Mouse (Mus musculus): ENCODE measurements around the gene Gm49425. TPM values are rescaled to one million over a fixed set of nuclear protein-coding genes. Genes with fewer than 3 reads are reported as not detected.

The Gm49425 gene
- total and polyA plus RNA-seq, 3 experiments = not detected

- no peak within 1 kb of the TSS for H3K9ac ChIP-seq (ENCODE audit: control insufficient read depth, low read depth, low read length, poor library complexity, severe bottlenecking)
- no peaks in the 10 kb centered on the region for H3K27me3 ChIP-seq (ENCODE audit: control insufficient read depth in 1 of 2, insufficient read depth in 2 of 2, low read length in 2 of 2)
- H3K4me3 ChIP-seq (ENCODE audit: control insufficient read depth in 1 of 2, insufficient read depth in 1 of 2, low read depth in 2 of 2, low read length in 2 of 2) = no peak within 1 kb of the TSS
- no peaks in the 10 kb centered on the region for H3K36me3 ChIP-seq (ENCODE audit: control insufficient read depth in 1 of 2, insufficient read depth in 2 of 2, low read length in 2 of 2)
- no peak for DNase-seq (ENCODE audit: low read depth, low spot score)
- no peaks in the 10 kb centered on the region for H3K4me1 ChIP-seq (ENCODE audit: control insufficient read depth in 1 of 2, insufficient read depth in 2 of 2, low read length in 2 of 2)
- no peak within 1 kb of the TSS for H3K27ac ChIP-seq (ENCODE audit: control insufficient read depth, low read depth, low read length)
- no peaks in the 10 kb centered on the region for H3K79me2 ChIP-seq (ENCODE audit: control insufficient read depth, insufficient read depth, low read length, poor library complexity)
- TF ChIP-seq MYB (IDR thresholded peaks at IDR 0.05; ENCODE audit: low read depth, low read length) (no peak), MAFK (IDR thresholded peaks at IDR 0.05; ENCODE audit: borderline replicate concordance, low read depth, low read length) (no peak), EP300 (IDR thresholded peaks at IDR 0.05; ENCODE audit: low read depth in 1 of 2, low read length in 2 of 2) (no peak), TBP (IDR thresholded peaks at IDR 0.05; ENCODE audit: low read depth, low read length) (no peak), CTCF (IDR thresholded peaks at IDR 0.05 in 2 of 3, conservative IDR thresholded peaks at IDR 0.05 in 1 of 3; ENCODE audit: control insufficient read depth in 1 of 3, insufficient read depth in 1 of 3, low read depth in 2 of 3, low read length in 3 of 3, poor library complexity in 1 of 3, severe bottlenecking in 1 of 3) (no peak), TAL1 (IDR thresholded peaks at IDR 0.05; ENCODE audit: low read length) (no peak), GABPA (IDR thresholded peaks at IDR 0.05; ENCODE audit: low read depth, low read length) (no peak), TCF12 (IDR thresholded peaks at IDR 0.05; ENCODE audit: low read depth, low read length) (no peak)
- no peaks in the 10 kb centered on the region for H3K9me3 ChIP-seq (replicated peaks; ENCODE audit: insufficient read depth, low read length)
Observed at GRCm38 (mm10) chr15:101532720-101533119, 15.7 kb upstream of the Gm49425 start, which contains the start of gene Krt84. Gene Krt84 (minus strand): TSS chr15:101532820.

GRCm38 (mm10) chr15:101522556-101523232, 5.6 kb upstream of the Gm49425 start:
- DNase-seq (ENCODE audit: low read depth, low spot score) = no peak
- TF ChIP-seq USF2 (IDR thresholded peaks at IDR 0.05; ENCODE audit: borderline replicate concordance in 1 of 2, insufficient read depth in 1 of 2, low read depth in 1 of 2, low read length in 2 of 2) (no peak), MAZ (IDR thresholded peaks at IDR 0.05; ENCODE audit: low read depth, low read length) (no peak), E2F4 (IDR thresholded peaks at IDR 0.05; ENCODE audit: borderline replicate concordance, low read depth, low read length) (no peak), KAT2A (conservative IDR thresholded peaks at IDR 0.05; ENCODE audit: low read depth, low read length) (no peak), EP300 (IDR thresholded peaks at IDR 0.05; ENCODE audit: low read depth in 1 of 2, low read length in 2 of 2) (no peak), JUND (IDR thresholded peaks at IDR 0.05; ENCODE audit: low read depth, low read length) (no peak), RCOR1 (IDR thresholded peaks at IDR 0.05; ENCODE audit: low read depth, low read length) (no peak), MYC (IDR thresholded peaks at IDR 0.05; ENCODE audit: low read depth, low read length) (no peak), MAFK (IDR thresholded peaks at IDR 0.05; ENCODE audit: borderline replicate concordance, low read depth, low read length) (no peak), POLR2AphosphoS2 (IDR thresholded peaks at IDR 0.05; ENCODE audit: low read length) (no peak), GATA1 (IDR thresholded peaks at IDR 0.05; ENCODE audit: low read depth, low read length) (no peak), ZNF384 (IDR thresholded peaks at IDR 0.05; ENCODE audit: low read depth, low read length) (no peak), BHLHE40 (IDR thresholded peaks at IDR 0.05; ENCODE audit: borderline replicate concordance, low read depth, low read length) (no peak), SMC3 (IDR thresholded peaks at IDR 0.05; ENCODE audit: low read depth, low read length) (no peak), TBP (IDR thresholded peaks at IDR 0.05; ENCODE audit: low read depth, low read length) (no peak), POLR2A (IDR thresholded peaks at IDR 0.05; ENCODE audit: control insufficient read depth in 1 of 2, insufficient read depth in 1 of 2, low read depth in 1 of 2, low read length in 2 of 2, poor library complexity in 1 of 2) (no peak), ZMIZ1 (IDR thresholded peaks at IDR 0.05; ENCODE audit: low read depth, low read length) (no peak)
- no peaks in the 10 kb centered on the region for H3K27me3 ChIP-seq (ENCODE audit: control insufficient read depth in 1 of 2, insufficient read depth in 2 of 2, low read length in 2 of 2)

More at GRCm38 (mm10) chr15:101522556-101523232, 5.6 kb upstream of the Gm49425 start:
- H3K4me3 ChIP-seq (ENCODE audit: control insufficient read depth in 1 of 2, insufficient read depth in 1 of 2, low read depth in 2 of 2, low read length in 2 of 2) = no peak overlapping the region
- H3K9ac ChIP-seq (ENCODE audit: control insufficient read depth, low read depth, low read length, poor library complexity, severe bottlenecking) = no peak overlapping the region
- no peaks in the 10 kb centered on the region for H3K79me2 ChIP-seq (ENCODE audit: control insufficient read depth, insufficient read depth, low read length, poor library complexity)
- H3K9me3 ChIP-seq (replicated peaks; ENCODE audit: insufficient read depth, low read length) = no peaks in the 10 kb centered on the region
- H3K27ac ChIP-seq (ENCODE audit: control insufficient read depth, low read depth, low read length) = no peak overlapping the region
- H3K36me3 ChIP-seq (ENCODE audit: control insufficient read depth in 1 of 2, insufficient read depth in 2 of 2, low read length in 2 of 2) = no peaks in the 10 kb centered on the region
- H3K4me1 ChIP-seq (ENCODE audit: control insufficient read depth in 1 of 2, insufficient read depth in 2 of 2, low read length in 2 of 2) = no peaks in the 10 kb centered on the region
